Mouse (Mus musculus): ENCODE data around the gene Scube1. TPM values are rescaled to one million over a fixed set of nuclear protein-coding genes. Genes with fewer than 3 reads are reported as not detected.

Gene Scube1
- polyA plus RNA-seq, 1 experiment from 2014 or later = 32.9 TPM

DNA sequence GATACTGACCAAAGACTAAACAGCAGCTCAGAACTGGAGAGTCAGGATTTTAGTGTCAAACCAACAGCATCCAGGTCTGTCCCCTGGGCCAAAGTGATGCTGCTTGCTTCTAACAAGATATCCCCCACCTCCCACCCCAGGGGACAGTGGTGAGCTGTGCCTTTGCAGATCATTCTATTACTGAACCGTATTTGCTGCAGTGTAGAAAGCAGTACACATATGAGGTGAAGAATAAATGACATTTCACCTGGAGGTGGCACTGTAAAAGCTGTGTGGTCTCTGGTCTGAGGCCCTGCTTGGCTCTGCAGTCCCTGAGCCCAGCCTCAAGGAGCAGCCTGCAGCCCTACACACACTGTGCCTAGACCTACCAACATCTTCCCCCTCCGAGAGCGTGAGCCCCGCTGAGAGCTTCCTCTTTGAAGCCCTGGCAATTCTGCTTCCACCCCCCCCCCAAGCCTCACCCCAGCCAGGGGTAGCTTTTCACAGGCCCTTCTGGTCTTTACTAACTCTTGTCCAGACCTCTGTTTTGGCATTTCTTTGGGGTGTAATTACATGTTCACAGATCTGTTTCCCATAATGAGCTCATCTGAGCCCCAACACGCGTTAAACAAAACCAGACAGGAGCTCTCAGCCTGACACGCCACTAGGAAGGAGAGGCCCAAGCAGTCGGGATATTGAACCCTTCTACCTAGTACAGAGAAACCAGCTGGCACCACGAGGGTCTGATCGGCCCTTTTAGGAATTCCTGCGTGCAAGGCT lies 24.8 kb downstream of the Scube1 start:
- H3K27me3 ChIP-seq (ENCODE audit: control insufficient read depth, insufficient read depth, low read length) = no peaks in the 10 kb centered on the region
- no peaks in the 10 kb centered on the region for H3K9me3 ChIP-seq (ENCODE audit: control insufficient read depth, low read length)
- WGBS = 22% methylated on average over 11 of the region's 11 CpGs
- ATAC-seq (ENCODE audit: insufficient read depth, low FRiP score, low TSS enrichment) = no peak
- H3K27ac ChIP-seq (ENCODE audit: low read depth, low read length) = no peak overlapping the region
- peaks cover 31% of the 10 kb centered on the region for H3K4me1 ChIP-seq (ENCODE audit: control insufficient read depth, insufficient read depth, low read length)
- H3K9ac ChIP-seq (ENCODE audit: low read length) = no peak overlapping the region
- H3K4me3 ChIP-seq (ENCODE audit: low read depth, low read length) = no peak overlapping the region
- no peak overlapping the region for H3K4me2 ChIP-seq (ENCODE audit: low read depth)
- peak; percentile 44 for DNase-seq (ENCODE audit: low spot score)
- peaks cover 6% of the 10 kb centered on the region for H3K36me3 ChIP-seq (ENCODE audit: control insufficient read depth, insufficient read depth, low read length)

DNA sequence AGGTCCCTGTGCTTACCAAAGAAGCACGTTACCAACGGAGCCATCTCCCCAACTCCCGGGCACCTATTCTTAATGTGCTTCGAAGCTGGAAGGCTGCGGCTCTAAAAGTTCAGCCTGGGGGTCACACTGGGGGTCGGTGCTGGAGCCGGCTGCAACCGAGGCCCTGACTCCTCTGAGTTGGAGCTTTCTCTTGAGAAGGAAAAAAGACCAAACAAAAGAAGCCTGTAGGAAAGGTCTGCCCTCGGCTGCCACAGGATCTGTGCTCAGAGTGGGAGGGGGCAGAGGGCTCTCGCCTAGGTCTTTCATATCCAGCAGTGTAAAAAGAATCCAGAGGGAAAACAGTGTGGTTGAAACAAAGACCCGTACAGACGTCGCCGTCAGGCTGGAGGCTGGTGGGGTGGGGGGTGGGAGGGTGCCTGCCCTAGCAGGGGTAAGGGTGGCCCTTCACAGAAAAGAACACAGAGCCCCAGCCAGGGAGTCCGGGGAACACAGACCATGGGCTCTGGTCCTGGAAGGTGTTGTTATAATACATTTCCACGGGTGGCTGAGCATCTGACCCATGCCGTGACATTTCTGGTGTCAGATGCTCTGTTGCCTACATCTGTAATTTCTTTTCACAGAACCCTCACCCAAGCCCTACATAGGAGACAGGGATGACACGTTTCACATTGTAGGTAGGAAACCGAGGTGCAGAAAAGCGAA lies 25.5 kb downstream of the Scube1 start:
- Histone ChIP-seq H3K4me3 (ENCODE audit: low read depth, low read length) (no peak overlapping the region), H3K36me3 (ENCODE audit: control insufficient read depth, insufficient read depth, low read length) (peaks cover 6% of the 10 kb centered on the region), H3K4me2 (ENCODE audit: low read depth) (no peak overlapping the region), H3K9ac (ENCODE audit: low read length) (peak overlapping the region; percentile 32), H3K9me3 (ENCODE audit: control insufficient read depth, low read length) (no peaks in the 10 kb centered on the region), H3K27me3 (ENCODE audit: control insufficient read depth, insufficient read depth, low read length) (no peaks in the 10 kb centered on the region), H3K4me1 (ENCODE audit: control insufficient read depth, insufficient read depth, low read length) (peaks cover 31% of the 10 kb centered on the region), H3K27ac (ENCODE audit: low read depth, low read length) (peak overlapping the region; percentile 50)
- ATAC-seq (ENCODE audit: insufficient read depth, low FRiP score, low TSS enrichment) (no peak), DNase-seq (ENCODE audit: low spot score) (no peak)
- 17% methylated on average over 20 of the region's 20 CpGs for WGBS

DNA sequence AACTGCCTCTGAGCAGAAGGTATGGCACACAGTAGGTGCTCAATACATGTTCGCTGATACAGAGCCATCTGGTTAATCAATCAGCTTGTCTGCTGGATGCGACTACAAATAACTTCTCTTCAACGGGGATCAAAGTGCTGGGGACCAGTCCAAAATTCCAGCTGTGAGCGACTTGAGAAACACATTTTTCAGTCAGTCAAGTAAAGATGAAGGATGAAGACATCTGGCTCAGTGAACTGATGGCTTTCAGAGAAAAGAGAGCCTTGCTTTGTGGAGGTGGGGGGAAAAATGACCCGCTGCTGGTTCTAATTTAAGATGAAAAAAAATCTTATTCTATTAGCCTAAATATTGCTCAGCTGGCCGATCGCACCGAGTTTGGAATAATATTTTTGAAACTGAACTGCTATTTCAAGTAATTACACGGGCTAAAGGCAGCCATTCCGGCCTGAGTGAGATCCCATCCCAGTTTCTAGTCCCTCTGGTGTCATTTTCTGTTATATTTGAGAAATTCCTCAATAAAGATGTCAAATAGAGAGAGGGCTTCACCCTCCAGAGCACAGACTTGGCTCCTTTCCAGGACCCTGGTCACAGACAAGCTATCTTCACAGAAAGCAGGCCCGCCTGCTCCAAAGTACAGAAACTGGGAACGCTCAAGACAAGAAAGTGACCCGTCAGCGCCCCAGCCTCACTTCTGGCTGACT lies 28.0 kb downstream of the Scube1 start:
- no peak overlapping the region for H3K27ac ChIP-seq (ENCODE audit: low read depth, low read length)
- H3K36me3 ChIP-seq (ENCODE audit: control insufficient read depth, insufficient read depth, low read length) = no peaks in the 10 kb centered on the region; the same call in 1 of the 2 replicates
- H3K4me1 ChIP-seq (ENCODE audit: control insufficient read depth, insufficient read depth, low read length) = peaks cover 33% of the 10 kb centered on the region
- no peak for ATAC-seq (ENCODE audit: insufficient read depth, low FRiP score, low TSS enrichment)
- H3K4me3 ChIP-seq (ENCODE audit: low read depth, low read length) = no peak overlapping the region
- H3K9me3 ChIP-seq (ENCODE audit: control insufficient read depth, low read length) = no peaks in the 10 kb centered on the region
- peak; percentile 58 for DNase-seq (ENCODE audit: low spot score)
- H3K27me3 ChIP-seq (ENCODE audit: control insufficient read depth, insufficient read depth, low read length) = no peaks in the 10 kb centered on the region
- no peak overlapping the region for H3K4me2 ChIP-seq (ENCODE audit: low read depth)
- H3K9ac ChIP-seq (ENCODE audit: low read length) = no peak overlapping the region
- 57% methylated on average over 14 of the region's 14 CpGs for WGBS

- no peaks in the 10 kb centered on the region; the same call in 1 of the 2 replicates for H3K36me3 ChIP-seq (ENCODE audit: control insufficient read depth, insufficient read depth, low read length)
- no peak for ATAC-seq (ENCODE audit: insufficient read depth, low FRiP score, low TSS enrichment)
These were observed 29.7 kb downstream of the Scube1 start for GRCm38 (mm10) chr15:83695159-83695558.

DNA sequence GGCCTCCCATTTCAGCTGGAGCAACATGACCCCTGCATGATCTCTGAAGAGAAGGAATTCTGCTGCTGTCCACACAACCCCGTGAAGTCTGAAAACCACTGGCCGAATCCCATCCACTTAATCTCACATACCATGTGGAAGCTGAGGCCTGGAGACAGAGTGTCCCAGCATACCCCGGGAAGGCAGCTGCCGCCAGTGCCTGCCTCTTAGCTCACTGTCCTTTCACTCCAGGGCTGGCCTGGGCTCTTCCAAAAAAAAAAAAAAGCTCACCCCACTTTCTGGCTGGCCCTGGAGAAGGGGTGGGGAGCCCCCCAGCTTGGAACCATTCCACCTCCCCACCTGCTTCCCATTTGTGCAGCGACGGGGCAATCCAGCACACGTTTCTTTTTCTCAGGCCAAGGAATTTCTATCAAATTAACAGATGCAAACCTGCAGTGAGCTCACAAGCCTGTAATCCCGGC lies 32.9 kb downstream of the Scube1 start:
- Histone ChIP-seq H3K27ac (ENCODE audit: low read depth, low read length) (no peak overlapping the region), H3K4me3 (ENCODE audit: low read depth, low read length) (no peak overlapping the region), H3K36me3 (ENCODE audit: control insufficient read depth, insufficient read depth, low read length) (no peaks in the 10 kb centered on the region; the same call in 1 of the 2 replicates), H3K4me1 (ENCODE audit: control insufficient read depth, insufficient read depth, low read length) (peaks cover 2% of the 10 kb centered on the region; the same call in 1 of the 2 replicates), H3K9ac (ENCODE audit: low read length) (no peak overlapping the region), H3K9me3 (ENCODE audit: control insufficient read depth, low read length) (no peaks in the 10 kb centered on the region), H3K4me2 (ENCODE audit: low read depth) (no peak overlapping the region), H3K27me3 (ENCODE audit: control insufficient read depth, insufficient read depth, low read length) (no peaks in the 10 kb centered on the region)
- WGBS = 45% methylated on average over 8 of the region's 8 CpGs
- no peak for DNase-seq (ENCODE audit: low spot score)
- no peak for ATAC-seq (ENCODE audit: insufficient read depth, low FRiP score, low TSS enrichment)

More at GRCm38 (mm10) chr15:83695159-83695558, 29.7 kb downstream of the Scube1 start:
- no peak for DNase-seq (ENCODE audit: low spot score)
- Histone ChIP-seq H3K27ac (ENCODE audit: low read depth, low read length) (no peak overlapping the region), H3K27me3 (ENCODE audit: control insufficient read depth, insufficient read depth, low read length) (no peaks in the 10 kb centered on the region), H3K9ac (ENCODE audit: low read length) (no peak overlapping the region), H3K4me2 (ENCODE audit: low read depth) (no peak overlapping the region), H3K4me1 (ENCODE audit: control insufficient read depth, insufficient read depth, low read length) (peaks cover 27% of the 10 kb centered on the region), H3K4me3 (ENCODE audit: low read depth, low read length) (no peak overlapping the region), H3K9me3 (ENCODE audit: control insufficient read depth, low read length) (no peaks in the 10 kb centered on the region)
- WGBS = 86% methylated on average over 11 of the region's 11 CpGs

DNA sequence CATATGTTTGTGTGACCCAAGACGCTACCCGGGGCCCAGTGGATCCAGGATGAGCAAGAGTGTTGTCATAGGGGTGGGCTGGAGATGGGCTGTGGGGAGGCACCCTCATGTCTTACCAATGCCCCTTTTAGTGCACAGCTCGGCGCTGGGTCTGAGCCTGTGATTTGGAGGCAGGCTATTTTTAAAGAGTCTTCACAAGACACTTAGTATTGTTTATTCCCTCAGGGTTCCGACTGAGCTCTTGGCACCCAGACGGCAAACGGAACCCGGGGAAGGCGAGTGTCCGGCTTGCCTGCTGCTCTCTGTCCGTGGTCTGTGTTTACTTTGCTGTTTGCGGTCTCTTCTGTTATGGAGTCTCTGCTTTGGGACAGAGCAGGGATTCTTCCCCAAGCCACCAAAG lies 34.9 kb downstream of the Scube1 start:
- Histone ChIP-seq H3K9ac (ENCODE audit: low read length) (no peak overlapping the region), H3K4me2 (ENCODE audit: low read depth) (no peak overlapping the region), H3K4me3 (ENCODE audit: low read depth, low read length) (no peak overlapping the region), H3K27me3 (ENCODE audit: control insufficient read depth, insufficient read depth, low read length) (no peaks in the 10 kb centered on the region), H3K4me1 (ENCODE audit: control insufficient read depth, insufficient read depth, low read length) (peaks cover 2% of the 10 kb centered on the region; the same call in 1 of the 2 replicates), H3K36me3 (ENCODE audit: control insufficient read depth, insufficient read depth, low read length) (no peaks in the 10 kb centered on the region), H3K9me3 (ENCODE audit: control insufficient read depth, low read length) (no peaks in the 10 kb centered on the region), H3K27ac (ENCODE audit: low read depth, low read length) (no peak overlapping the region)
- 87% methylated on average over 12 of the region's 12 CpGs for WGBS
- DNase-seq (ENCODE audit: low spot score) (no peak), ATAC-seq (ENCODE audit: insufficient read depth, low FRiP score, low TSS enrichment) (no peak)

DNA sequence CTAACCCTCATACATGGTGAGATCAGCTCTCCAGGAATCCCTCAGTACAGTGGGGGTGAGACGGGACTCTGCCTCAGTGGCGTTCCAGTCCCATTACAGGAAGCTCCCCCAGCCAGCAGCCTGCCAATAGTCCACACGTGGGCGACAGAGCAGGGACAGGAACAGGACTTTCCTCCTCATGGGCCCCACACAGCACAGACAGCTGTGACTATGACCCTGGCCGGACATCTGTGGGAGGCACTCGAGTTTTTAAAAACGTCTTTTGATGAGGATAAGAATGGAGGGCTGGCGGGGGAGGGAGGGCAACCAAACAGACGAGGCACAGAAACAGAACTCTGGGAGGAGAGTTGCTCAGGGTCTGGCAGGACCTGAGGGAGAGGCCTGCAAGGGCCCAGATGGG lies 38.2 kb downstream of the Scube1 start:
- H3K36me3 ChIP-seq (ENCODE audit: control insufficient read depth, insufficient read depth, low read length) = no peaks in the 10 kb centered on the region
- no peaks in the 10 kb centered on the region for H3K9me3 ChIP-seq (ENCODE audit: control insufficient read depth, low read length)
- 64% methylated on average over 9 of the region's 9 CpGs for WGBS
- no peak overlapping the region for H3K4me3 ChIP-seq (ENCODE audit: low read depth, low read length)
- no peak overlapping the region for H3K27ac ChIP-seq (ENCODE audit: low read depth, low read length)
- H3K9ac ChIP-seq (ENCODE audit: low read length) = no peak overlapping the region
- H3K27me3 ChIP-seq (ENCODE audit: control insufficient read depth, insufficient read depth, low read length) = no peaks in the 10 kb centered on the region
- DNase-seq (ENCODE audit: low spot score) (no peak), ATAC-seq (ENCODE audit: insufficient read depth, low FRiP score, low TSS enrichment) (no peak)
- H3K4me2 ChIP-seq (ENCODE audit: low read depth) = no peak overlapping the region
- no peaks in the 10 kb centered on the region for H3K4me1 ChIP-seq (ENCODE audit: control insufficient read depth, insufficient read depth, low read length)

DNA sequence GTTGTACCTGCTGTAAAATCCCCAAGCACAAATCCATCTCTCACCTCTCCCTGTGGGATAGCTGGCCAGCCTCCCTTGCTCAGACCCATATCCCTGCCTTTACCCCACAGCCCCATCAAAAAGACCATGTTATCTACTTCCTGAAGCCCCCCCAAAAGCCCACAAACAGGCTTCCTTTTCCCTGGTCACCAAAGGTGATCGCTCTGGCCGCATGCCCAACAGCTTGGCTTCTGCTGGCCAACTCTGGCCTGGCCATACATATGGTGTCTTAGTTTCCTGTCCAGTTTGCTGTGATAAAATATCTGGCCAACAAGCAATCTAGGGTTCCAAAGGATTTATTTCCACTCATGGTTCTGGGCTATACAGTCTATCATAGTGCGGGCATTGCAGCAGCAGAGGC lies 38.9 kb downstream of the Scube1 start:
- Histone ChIP-seq H3K9me3 (ENCODE audit: control insufficient read depth, low read length) (no peaks in the 10 kb centered on the region), H3K4me1 (ENCODE audit: control insufficient read depth, insufficient read depth, low read length) (0 out of 2 replicates have a peak, but pooled peaks cover 1% of the 10 kb centered on the region), H3K4me2 (ENCODE audit: low read depth) (no peak overlapping the region), H3K9ac (ENCODE audit: low read length) (no peak overlapping the region), H3K36me3 (ENCODE audit: control insufficient read depth, insufficient read depth, low read length) (no peaks in the 10 kb centered on the region), H3K4me3 (ENCODE audit: low read depth, low read length) (no peak overlapping the region), H3K27me3 (ENCODE audit: control insufficient read depth, insufficient read depth, low read length) (no peaks in the 10 kb centered on the region), H3K27ac (ENCODE audit: low read depth, low read length) (no peak overlapping the region)
- no peak for DNase-seq (ENCODE audit: low spot score)
- no peak for ATAC-seq (ENCODE audit: insufficient read depth, low FRiP score, low TSS enrichment)
- WGBS = 97% methylated on average over 3 of the region's 3 CpGs

Data from neural tube, embryonic 11.5 days (tissue).